Mouse (Mus musculus) right cerebral cortex, postnatal 25 days (tissue): Measurements from ENCODE around the gene Xrra1.

Source experiments
- DNase-seq: peaks from one replicate; pipeline ENCODE4 v3.0.0; 2022

Xrra1 gene

GRCm38 (mm10) chr7:99851618-99852017 lies 7.3 kb upstream of the Xrra1 start:
- DNase-seq, result no peak

GRCm38 (mm10) chr7:99853350-99853749 lies 5.6 kb upstream of the Xrra1 start:
- no peak for DNase-seq

GRCm38 (mm10) chr7:99854311-99854710 lies 4.6 kb upstream of the Xrra1 start:
- no peak for DNase-seq

- DNase-seq, result no peak
These were observed 2.6 kb upstream of the Xrra1 start for GRCm38 (mm10) chr7:99856266-99856861.

DNA sequence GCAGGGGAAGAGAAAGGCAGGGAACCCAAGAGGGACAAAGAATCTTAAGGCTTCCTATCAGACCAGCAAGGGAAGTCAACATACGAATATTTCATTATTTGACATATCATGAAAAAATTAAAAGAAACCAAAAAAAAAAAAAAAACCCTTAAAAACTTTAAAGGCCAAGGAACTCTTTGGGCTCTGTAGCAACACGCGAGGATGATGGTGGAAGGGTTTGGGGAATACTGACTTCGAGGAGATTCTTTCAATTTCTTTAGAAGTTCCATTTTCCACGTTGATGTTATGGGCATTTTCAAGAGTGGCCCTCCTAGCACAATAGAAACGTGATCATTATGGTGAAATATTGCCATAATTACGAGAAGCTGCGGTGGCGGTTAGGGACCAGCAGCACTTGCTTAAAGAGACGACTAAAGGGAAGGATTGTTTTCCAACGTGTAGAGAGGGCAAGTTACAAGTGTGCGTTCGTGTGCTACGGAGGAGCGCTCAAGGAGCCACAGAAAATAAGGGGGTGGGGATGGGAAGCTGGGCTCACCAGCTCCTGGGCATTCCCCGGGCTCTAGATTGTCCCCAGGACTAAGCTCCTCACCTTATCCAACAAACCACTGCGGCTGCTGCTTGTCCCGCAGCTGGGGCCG lies 622 bp upstream of the Xrra1 start:
- no peak for DNase-seq

DNA sequence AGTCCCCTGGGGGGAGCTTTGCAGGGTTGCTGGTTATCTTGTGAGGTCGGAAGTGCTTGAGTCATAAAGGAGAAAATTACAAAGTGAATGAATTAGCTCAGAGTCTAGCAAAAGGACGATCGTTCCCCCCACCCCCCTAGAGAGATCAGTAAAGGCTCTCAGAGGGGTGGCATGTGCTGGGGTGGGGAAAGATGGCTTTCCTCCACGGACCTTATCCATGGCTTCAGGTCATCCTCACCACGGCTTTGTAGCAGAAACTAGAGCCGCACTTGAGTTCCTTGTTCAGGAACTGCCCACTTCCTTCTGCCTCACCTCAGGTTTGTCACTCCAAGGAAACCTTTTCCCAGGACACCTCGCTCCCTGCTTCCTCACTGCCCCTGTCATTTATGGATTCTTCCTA lies 4.4 kb downstream of the Xrra1 start, which contains the start of gene Spcs2:
Spcs2 (minus strand) TSS at position 101 of the 400 bp plus-strand sequence.
- no peak for DNase-seq

DNA sequence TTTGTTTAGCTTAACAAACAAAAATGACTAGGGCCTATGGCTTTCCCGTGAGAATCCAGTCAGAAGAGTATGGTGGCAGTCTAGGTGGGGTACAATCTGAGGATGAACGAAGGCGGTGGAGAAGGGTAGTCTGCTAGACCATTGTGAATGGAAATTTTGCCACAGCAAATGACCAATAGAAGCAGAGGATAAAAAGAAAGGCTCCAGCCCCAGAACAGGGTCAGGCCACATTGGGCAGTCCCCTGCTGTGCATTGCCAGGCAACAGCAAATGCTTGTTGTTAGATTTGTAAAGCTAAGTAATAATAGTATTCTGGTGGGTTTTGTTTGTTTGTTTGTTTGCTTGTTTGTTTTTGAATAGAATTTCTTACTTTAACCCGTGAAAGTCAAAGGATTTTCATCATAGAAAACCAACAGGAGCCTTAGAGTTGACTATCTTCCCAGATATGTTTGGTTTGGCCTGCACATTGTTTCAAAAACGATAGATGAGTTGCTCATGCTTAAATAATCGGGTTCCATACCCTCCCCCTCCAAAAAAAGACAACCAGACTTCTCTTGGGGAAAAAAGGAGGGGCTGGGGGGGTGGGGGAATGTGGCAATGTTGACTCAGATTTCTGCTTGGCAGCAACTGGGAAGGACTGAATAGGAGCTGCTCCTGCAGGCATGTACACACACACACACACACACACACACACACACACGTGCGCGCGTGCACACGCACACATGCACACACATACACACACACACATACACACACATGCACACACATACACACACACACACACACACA lies 5.5 kb downstream of the Xrra1 start:
- DNase-seq, result no peak

- DNase-seq, result no peak
These were observed 6.3 kb downstream of the Xrra1 start for GRCm38 (mm10) chr7:99865219-99865618.

DNA sequence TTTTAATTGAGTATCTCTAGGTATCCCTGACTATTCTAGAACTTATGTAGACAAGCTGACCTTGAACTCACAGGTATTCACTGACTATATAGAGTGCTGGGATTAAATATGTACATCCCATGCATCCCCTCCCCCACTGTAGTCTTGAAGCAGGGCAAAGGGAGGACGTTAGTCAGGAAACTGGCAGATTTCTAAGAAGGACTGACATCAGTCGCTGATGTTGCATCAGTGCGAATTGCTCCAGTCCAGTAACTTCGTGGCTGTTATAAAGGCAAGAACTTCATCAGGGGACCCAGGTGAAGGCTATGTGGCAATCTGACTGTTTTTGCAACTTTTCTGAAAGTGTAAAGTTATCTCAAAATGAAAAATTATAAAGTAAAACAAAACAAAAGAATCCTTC lies 10.4 kb downstream of the Xrra1 start:
- no peak for DNase-seq

DNA sequence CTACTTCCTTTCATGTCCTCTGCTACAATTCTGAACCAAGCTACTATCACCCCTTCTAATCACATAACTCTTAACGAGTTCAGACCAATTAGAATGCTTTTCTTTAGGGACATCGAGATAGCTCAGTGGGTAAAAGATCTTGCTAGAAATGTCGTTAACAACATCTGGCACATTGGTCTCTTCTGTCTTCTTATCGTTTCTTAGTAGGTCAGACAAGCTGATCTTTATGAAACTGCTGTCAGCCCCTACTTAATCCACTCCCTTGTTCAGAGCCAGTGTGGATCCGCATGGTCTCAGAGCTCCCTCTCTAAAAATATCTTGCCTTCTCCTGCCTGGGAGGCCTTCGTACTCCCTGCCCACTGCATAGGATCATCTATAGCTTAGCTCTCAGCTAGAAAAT lies 15.0 kb downstream of the Xrra1 start:
- DNase-seq, result no peak

DNA sequence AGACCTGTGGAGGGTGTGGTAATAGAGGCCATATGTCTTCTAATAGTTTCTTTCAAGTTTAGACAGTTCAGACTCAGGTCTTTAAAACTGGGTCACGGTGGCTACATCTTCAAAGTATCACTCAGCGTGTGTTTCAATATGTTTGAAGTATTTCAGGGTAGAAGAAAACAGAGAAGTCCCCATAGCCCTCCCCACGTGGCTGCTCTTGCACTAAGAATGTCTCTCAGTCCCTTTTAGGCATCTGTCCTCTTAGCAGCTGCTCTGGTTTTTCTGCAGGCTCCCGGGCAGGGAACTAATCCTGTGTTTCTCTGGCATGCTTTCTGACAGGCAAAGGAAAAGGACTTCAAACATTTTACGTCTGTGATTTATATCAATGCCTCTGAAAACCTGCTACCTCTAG lies 17.0 kb downstream of the Xrra1 start:
- DNase-seq, result no peak

GRCm38 (mm10) chr7:99876345-99876744 lies 17.4 kb downstream of the Xrra1 start:
- peak; percentile 81 for DNase-seq

DNA sequence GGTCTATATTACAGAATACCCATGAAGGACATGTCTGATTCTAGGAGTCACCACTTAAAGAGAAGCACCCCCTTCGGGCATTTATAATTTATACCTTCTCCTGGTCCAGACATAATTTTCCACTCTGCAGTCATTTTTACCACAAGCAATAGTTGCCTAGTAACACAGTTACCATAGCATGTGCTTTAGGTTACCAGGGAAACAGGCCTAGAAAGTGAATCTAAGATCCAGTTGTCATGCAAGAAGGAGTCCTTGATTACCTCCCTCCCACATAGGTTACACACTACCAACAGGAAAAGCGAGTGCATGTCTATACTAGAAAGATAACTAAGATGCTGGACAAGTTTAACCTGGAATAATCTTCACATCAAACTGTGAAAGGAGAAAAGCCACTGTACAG lies 19.3 kb downstream of the Xrra1 start:
- no peak for DNase-seq

- DNase-seq, result no peak
These were observed 28.4 kb downstream of the Xrra1 start for GRCm38 (mm10) chr7:99887230-99887735.

GRCm38 (mm10) chr7:99887743-99888142 lies 28.8 kb downstream of the Xrra1 start:
- no peak for DNase-seq

DNA sequence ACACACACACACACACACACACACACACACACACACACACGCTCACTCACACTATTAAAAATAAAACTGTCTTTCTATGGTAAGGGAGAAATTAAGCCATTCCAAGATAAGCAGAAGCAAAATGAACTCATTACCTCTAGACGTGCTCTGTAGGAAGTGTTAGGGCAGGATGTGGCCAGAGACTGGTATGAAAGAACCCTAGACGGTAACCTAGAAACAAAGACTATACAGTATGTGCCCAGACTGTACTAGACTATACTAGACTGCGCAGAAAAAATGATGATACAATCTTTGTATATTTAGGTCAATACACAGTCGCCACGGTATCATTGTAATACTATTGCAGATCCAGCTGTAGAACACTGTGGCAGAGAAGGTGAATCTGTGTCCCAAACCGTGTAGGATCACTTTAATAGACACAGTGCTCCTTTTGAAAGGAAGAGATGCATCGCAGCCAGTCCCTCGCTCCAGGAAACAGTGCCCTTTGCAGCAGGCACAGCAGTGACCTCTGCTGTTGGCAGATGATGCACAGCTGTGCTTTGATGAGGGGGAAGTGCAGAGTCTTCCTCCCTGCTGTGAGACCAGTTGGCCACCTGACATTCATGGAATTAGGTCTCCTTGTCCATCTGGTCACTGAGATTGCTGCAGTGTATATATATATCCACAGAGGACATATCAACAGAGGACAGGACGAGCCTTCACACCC lies 30.4 kb downstream of the Xrra1 start:
- DNase-seq, result no peak

DNA sequence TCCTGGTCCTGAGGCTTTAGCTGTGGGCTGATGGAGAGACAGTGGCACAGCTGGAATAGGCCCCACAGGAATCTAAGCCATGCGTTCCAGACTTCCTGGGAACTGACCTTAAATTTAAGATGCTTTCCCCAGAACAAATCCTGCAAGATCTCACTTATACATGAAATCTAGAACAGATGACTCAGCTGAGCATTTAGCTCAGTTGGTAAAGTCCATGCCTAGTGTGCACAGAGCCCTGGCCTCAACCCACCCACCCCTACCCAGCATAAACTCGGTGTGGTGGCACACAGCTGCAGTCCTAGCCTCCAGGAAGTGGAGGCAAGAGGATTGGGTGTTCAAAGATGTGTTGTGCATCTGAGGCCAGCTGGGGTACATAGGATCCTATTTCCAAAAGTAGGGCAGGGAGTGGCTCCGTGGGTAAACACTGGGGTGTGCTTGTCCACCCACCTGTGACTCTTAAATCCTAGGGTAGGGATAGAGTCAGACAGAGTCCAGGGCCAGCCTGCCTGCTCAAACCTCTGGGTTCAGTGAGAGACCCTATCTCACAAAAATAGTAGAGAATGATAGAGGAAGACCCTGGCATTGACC lies 31.3 kb downstream of the Xrra1 start:
- no peak for DNase-seq

DNA sequence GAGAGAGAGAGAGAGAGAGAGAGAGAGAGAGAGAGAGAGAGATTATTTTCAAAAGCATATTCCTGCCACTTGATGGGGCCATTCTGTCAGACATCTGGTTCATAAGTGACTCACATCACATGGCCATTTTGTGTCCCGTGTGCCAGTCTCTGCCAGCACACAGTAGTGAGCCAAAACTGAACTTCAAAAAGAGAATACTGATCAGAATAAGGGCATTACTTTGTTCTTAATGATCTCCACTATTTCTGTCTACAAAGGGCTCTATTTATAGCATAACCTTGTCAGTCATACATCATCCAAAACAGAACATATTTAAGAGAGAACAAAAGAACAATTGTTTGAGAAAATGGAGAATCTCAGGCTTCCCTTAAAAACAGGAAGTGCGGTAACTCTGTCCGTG lies 32.6 kb downstream of the Xrra1 start:
- no peak for DNase-seq

DNA sequence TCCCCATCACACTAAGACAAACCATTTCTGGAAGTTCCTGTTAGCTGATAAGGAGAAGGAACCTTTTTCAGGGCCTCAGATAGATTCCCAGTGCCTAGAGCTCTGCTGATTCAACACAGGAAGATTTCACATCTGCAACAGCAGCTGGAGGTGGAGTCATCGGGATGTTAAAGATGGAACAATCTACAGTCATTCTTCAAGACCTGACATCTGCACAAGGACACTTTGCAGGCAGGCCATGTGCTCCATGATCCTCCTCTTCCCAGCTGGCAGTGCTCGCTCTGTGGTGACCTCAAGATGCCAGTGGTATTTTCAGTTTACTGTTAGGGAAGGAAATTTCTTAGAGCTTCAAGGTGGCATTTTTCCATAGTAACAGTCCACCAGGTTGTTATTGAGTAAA lies 33.4 kb downstream of the Xrra1 start:
- DNase-seq, result no peak

- no peak for DNase-seq
These were observed 35.1 kb downstream of the Xrra1 start for GRCm38 (mm10) chr7:99893967-99894366.

GRCm38 (mm10) chr7:99894478-99894877 lies 35.6 kb downstream of the Xrra1 start:
- DNase-seq, result no peak

GRCm38 (mm10) chr7:99896905-99897304 lies 38.0 kb downstream of the Xrra1 start:
- no peak for DNase-seq

DNA sequence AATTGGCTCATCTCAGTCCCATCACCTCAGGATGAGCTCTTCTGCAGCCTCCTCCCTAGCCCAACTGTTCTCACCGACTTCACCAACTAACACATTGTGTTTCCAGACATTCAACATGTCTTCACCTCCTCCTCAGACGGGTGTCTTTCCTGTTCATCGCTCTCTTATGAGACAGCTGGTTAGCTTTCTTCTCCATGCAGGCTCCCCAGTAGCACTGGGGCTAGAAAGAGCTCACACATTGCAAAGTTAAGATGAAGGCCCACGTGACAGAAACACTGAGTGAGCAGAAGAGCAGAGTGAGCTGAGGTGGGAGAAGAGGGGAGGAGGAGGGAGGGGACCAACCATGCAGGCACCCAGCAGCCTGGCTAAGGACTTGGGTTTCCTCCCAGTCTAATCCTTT lies 43.3 kb downstream of the Xrra1 start:
- no peak for DNase-seq
